ENCODE assay signal across 8 mouse cellular contexts in genomic region chr5:113280138-113280856, GRCm38 (mm10). TPM values are rescaled to one million over a fixed set of nuclear protein-coding genes. Genes with fewer than 3 reads are reported as not detected.
DNase-seq lines count a peak whose midpoint lies in the region; ATAC-seq lines count a peak whose summit lies in the region.

No protein-coding gene starts in this region.

- peak overlapping the region; percentile 55 for H3K4me2 ChIP-seq in limb, embryonic 12.5 days
- H3K4me2 ChIP-seq in midbrain, embryonic 13.5 days (replicated peaks): peak overlapping the region; percentile 48

- no peak overlapping the region for H3K27ac ChIP-seq in limb, embryonic 12.5 days
- no peak overlapping the region for H3K27ac ChIP-seq in midbrain, embryonic 13.5 days

- DNase-seq in 3134 (ENCODE audit: extremely low read depth, insufficient read length, low spot score) (peak; percentile 84), MN1 (ENCODE audit: low spot score) (peak; percentile 30)
- peak; percentile 80 for DNase-seq in forelimb bud, embryonic 11.5 days (ENCODE audit: low read depth, low spot score)
- DNase-seq in B cell, adult 2 months: no peak
- no peak for DNase-seq in right cerebral cortex, adult 2 months (ENCODE audit: low spot score in 2 of 2)

- no peaks in the 10 kb centered on the region; the same call in 1 of the 2 replicates for H3K36me3 ChIP-seq in limb, embryonic 12.5 days
- H3K36me3 ChIP-seq in midbrain, embryonic 13.5 days: peaks cover 75% of the 10 kb centered on the region

- ATAC-seq in limb, embryonic 12.5 days (ENCODE audit: insufficient number of reproducible peaks, insufficient read depth, low FRiP score, low TSS enrichment, low read depth): 0 out of 2 replicates have a peak, but pooled peaks have one; percentile 43
- ATAC-seq in midbrain, embryonic 13.5 days: peak; percentile 82
- ATAC-seq in CD4-positive, CD25-positive, alpha-beta regulatory T cell, adult 4 months: no peak

- H3K9ac ChIP-seq in limb, embryonic 12.5 days (replicated peaks): 0 out of 2 replicates have a peak overlapping the region, but pooled peaks have one; percentile 44
- 0 out of 2 replicates have a peak overlapping the region, but pooled peaks have one; percentile 32 for H3K9ac ChIP-seq in midbrain, embryonic 13.5 days (replicated peaks)

- H3K4me1 ChIP-seq in limb, embryonic 12.5 days (replicated peaks): no peaks in the 10 kb centered on the region; the same call in 1 of the 2 replicates
- H3K4me1 ChIP-seq in midbrain, embryonic 13.5 days (replicated peaks): peaks cover 11% of the 10 kb centered on the region; the same call in 1 of the 2 replicates

- WGBS in limb, embryonic 12.5 days: 25% methylated on average over 15 of the region's 15 CpGs
- WGBS in midbrain, embryonic 13.5 days: 29% methylated on average over 15 of the region's 15 CpGs

- H3K4me3 ChIP-seq in limb, embryonic 12.5 days (replicated peaks): peak overlapping the region; percentile 36
- peak overlapping the region; percentile 32 for H3K4me3 ChIP-seq in midbrain, embryonic 13.5 days (replicated peaks)

- H3K9me3 ChIP-seq in limb, embryonic 12.5 days: no peaks in the 10 kb centered on the region
- no peaks in the 10 kb centered on the region for H3K9me3 ChIP-seq in midbrain, embryonic 13.5 days

- H3K27me3 ChIP-seq in limb, embryonic 12.5 days: peaks cover 5% of the 10 kb centered on the region
- H3K27me3 ChIP-seq in midbrain, embryonic 13.5 days: no peaks in the 10 kb centered on the region

RNA-seq across cellular contexts. Expression of gene Sgsm1, which starts 30.3 kb away (rescaled TPM):
- 6.6 and 7.0 TPM in 2 replicates for polyA plus RNA-seq in limb, embryonic 12.5 days (2016; fragmentation: Nextera tagmentation; extraction: Ambion mirVana)
- polyA plus RNA-seq in midbrain, embryonic 13.5 days (2015; fragmentation: Nextera tagmentation; extraction: Ambion mirVana): 17.2 and 17.4 TPM in 2 replicates
- not detected for polyA plus RNA-seq in CD4-positive, CD25-positive, alpha-beta regulatory T cell, adult 4 months (2017; shearing (Covaris generic))

RNA-seq across cellular contexts. Expression of gene Tmem211, which starts 53.6 kb away (rescaled TPM):
- polyA plus RNA-seq in limb, embryonic 12.5 days (2016; fragmentation: Nextera tagmentation; extraction: Ambion mirVana): not detected in 2 replicates
- polyA plus RNA-seq in midbrain, embryonic 13.5 days (2015; fragmentation: Nextera tagmentation; extraction: Ambion mirVana): not detected in 2 replicates
- polyA plus RNA-seq in CD4-positive, CD25-positive, alpha-beta regulatory T cell, adult 4 months (2017; shearing (Covaris generic)): not detected

RNA-seq across cellular contexts. Expression of gene 2900026A02Rik, which starts 59.3 kb away (rescaled TPM):
- polyA plus RNA-seq in limb, embryonic 12.5 days (2016; fragmentation: Nextera tagmentation; extraction: Ambion mirVana): 3.2 and 4.9 TPM in 2 replicates
- polyA plus RNA-seq in midbrain, embryonic 13.5 days (2015; fragmentation: Nextera tagmentation; extraction: Ambion mirVana): 2.4 and 2.7 TPM in 2 replicates
- under 1 TPM; 0.89 to 0.98 TPM for polyA plus RNA-seq in CD4-positive, CD25-positive, alpha-beta regulatory T cell, adult 4 months (2017; shearing (Covaris generic))

Comparison
In these comparisons a context has a peak if more than half of its experiments do, and no peak if none do; other contexts are left out.
1. DNase-seq: peak in 3134 (single experiment), MN1 (single experiment) and forelimb bud, embryonic 11.5 days (single experiment); none in B cell, adult 2 months (0 of 2) and right cerebral cortex, adult 2 months (0 of 2).